Mouse (Mus musculus) hindbrain, embryonic 10.5 days (tissue): ENCODE results near the gene Chd9. TPM values are rescaled to one million over a fixed set of nuclear protein-coding genes. Genes with fewer than 3 reads are reported as not detected.

ENCODE experiments used
- DNase-seq: peaks from one replicate; pipeline ENCODE4 v3.0.0-alpha.2; 2017; ENCODE audit warnings: low spot score
- H3K27ac ChIP-seq: fragments of 300-500 bp; sonication (generic); 2 replicates; pipeline ENCODE4 v1.5.1; 2016; ENCODE audit warnings: mild to moderate bottlenecking, moderate library complexity
- H3K27me3 ChIP-seq: fragments of 300-500 bp; sonication (generic); 2 replicates; pipeline ENCODE4 v1.6.1; 2016; ENCODE audit warnings: mild to moderate bottlenecking; ENCODE audit not compliant: poor library complexity, insufficient read depth, severe bottlenecking
- H3K36me3 ChIP-seq: fragments of 300-500 bp; sonication (generic); 2 replicates; pipeline ENCODE4 v1.6.1; 2016; ENCODE audit warnings: mild to moderate bottlenecking, moderate library complexity
- H3K4me1 ChIP-seq: fragments of 300-500 bp; sonication (generic); replicated peaks from 2 replicates; pipeline ENCODE4 v1.6.1; 2016; ENCODE audit warnings: mild to moderate bottlenecking
- H3K4me3 ChIP-seq: fragments of 300-500 bp; sonication (generic); 2 replicates; pipeline ENCODE4 v1.5.1; 2016; ENCODE audit warnings: mild to moderate bottlenecking, moderate library complexity
- H3K9me3 ChIP-seq: fragments of 300-500 bp; sonication (generic); 2 replicates; pipeline ENCODE4 v1.6.1; 2016; ENCODE audit warnings: mild to moderate bottlenecking, moderate library complexity
- WGBS: fragments of 180-500 bp; shearing (Covaris S2); methylation state at CpG from one replicate; pipeline ENCODE4 v1.1.7; 2016; 5-methylcytosine and 5-hydroxymethylcytosine counted together
- polyA plus RNA-seq: library from polyadenylated mRNA; unstranded; fragments of >200 nt; fragmentation: Nextera tagmentation; extraction: Ambion mirVana; gene quantifications from 2 replicates; pipeline ENCODE4 v1.2.1, GENCODE M21; 2016

Gene Chd9
- 38.0 and 40.2 TPM in 2 replicates for polyA plus RNA-seq

DNA sequence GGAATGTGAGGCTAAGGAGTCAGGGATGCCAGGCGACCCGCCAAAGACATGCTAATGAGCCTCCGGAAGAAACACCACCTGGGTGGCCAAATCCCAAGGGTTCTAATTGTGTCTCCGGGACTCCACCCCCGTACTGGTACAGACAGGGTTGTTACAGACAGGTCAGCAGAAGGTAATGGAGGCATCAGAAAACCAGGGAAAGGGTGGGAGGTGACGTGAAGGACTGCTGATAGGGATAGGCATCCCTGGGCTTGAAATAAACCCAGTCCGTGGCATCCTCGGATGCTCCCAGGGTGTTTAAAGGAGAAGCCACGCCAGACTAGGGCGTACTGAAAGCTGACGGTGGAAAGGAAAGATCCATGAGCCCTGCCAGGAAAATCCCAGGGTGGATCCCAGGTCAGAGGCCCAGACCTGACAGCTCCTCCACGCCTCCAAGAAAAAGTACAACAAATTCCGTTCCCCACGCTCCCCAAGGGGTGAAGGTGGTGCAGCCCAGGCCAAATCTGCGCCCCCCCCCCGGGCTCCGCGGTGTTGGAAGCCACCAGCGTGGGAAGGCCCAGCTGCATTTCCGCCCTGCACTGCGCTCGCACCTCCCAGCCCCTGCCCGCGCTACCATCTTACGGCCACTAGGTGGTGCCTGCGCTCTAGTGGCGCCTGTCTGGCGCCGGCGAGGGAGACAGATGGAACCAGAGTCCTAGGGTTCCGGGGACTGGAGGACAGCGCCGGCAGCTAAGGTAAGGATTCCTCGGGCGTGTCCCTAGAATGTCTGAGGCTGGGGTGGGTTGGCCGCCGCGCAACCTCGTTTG, at the start of gene Chd9:
Gene Chd9 (plus strand): TSS at position 172 of the 806 bp plus-strand sequence.
- Histone ChIP-seq H3K9me3 (no peaks in the 10 kb centered on the region), H3K4me1 (peaks cover 36% of the 10 kb centered on the region), H3K27me3 (no peaks in the 10 kb centered on the region), H3K36me3 (no peaks in the 10 kb centered on the region), H3K4me3 (peak within 1 kb of the TSS; percentile 56), H3K27ac (peak within 1 kb of the TSS; percentile 89)
- DNase-seq: peak; percentile 94
- WGBS: under 1% methylated on average over 39 of the region's 39 CpGs

DNA sequence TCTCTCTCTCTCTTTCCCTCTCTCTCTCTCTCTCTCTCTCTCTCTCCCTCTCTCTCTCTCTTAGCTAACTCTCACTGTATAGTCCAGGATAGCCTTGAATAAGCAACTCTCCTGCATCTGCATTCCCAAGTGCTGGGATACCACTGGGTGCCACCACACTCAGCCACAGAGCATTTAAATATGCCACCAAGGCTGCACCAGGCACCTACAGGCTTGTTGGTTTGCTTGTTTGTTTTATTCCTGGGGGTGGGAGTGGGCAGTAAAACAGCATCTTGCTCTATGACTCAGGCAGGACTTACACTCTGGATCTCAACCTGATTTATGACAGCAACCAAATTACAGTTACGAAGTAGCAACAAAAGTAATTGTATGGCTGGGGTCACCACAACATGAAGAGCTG, 36.5 kb upstream of the Chd9 start:
- no peak for DNase-seq
- peaks cover 18% of the 10 kb centered on the region for H3K4me1 ChIP-seq
- no peak overlapping the region for H3K27ac ChIP-seq
- H3K9me3 ChIP-seq: no peaks in the 10 kb centered on the region
- 96% methylated on average over 1 of the region's 1 CpGs for WGBS
- no peaks in the 10 kb centered on the region for H3K36me3 ChIP-seq
- no peak overlapping the region for H3K4me3 ChIP-seq
- H3K27me3 ChIP-seq: no peaks in the 10 kb centered on the region

DNA sequence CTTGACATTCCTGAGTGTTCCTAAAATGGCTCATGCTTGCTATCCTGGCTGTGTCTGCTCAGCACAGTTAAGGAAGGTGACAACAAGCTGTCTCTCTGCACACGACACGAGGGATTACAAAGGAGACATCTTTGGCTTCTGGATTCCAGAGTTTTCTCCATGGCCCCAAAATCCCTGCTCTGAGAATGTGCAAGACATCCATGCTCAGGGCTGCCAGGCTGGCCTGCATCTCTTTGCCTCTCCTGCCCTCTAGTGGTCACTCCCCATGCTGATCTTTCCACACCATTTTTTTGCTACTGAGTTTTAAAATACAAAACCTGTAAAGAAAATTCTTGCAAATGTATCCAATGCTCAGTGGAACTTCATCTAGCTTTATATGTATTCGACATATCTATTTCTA, 34.4 kb upstream of the Chd9 start:
- H3K27ac ChIP-seq: peak overlapping the region; percentile 73; the same call in 1 of the 2 replicates
- peak; percentile 71 for DNase-seq

DNA sequence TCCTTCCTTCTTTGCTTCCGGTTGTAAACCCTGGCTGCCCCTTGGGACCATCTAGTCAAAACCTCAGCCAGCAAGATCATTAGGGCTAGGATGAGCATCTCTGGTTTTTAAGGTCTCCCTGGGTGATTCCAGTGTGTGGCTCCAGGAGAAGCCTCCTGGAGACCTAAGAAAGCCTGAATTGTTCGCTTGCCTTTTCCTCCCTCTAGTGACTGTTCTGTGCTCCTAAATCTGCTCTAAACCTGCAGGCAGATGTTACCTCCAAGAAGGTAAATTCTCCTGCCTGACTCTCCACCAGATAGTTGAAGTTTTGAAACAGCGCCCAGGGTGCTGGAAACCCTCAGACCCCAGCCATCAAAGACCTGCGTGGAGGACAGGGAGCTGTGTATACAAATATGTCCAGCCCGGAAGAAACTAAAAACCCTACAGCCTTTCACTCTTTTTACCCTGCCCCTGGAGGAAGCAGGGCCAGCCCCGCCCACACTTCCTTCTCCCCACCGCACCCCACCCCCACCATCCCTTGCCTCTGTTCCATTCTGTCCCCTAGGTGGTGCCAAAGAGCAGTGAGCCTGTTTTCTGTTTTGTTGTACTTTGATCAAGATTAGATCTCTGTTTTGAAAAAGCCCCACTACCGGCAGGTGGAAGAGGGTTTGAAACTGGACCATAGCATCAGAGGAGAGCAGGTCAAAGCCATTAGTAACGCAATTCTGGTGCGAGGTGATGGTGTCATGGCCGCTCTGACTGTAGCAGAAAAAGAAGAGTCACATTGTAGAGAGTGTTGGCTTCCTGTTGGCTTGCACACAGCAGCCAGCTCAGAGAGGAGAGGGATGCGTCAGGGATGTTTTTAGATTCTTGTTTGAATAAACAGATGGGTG, 32.9 kb upstream of the Chd9 start:
- H3K4me1 ChIP-seq: peaks cover 18% of the 10 kb centered on the region
- peak overlapping the region; percentile 73 for H3K27ac ChIP-seq
- DNase-seq: peak; percentile 72
- 9% methylated on average over 12 of the region's 12 CpGs for WGBS
- no peaks in the 10 kb centered on the region for H3K36me3 ChIP-seq
- peak overlapping the region; percentile 20; the same call in 1 of the 2 replicates for H3K4me3 ChIP-seq
- H3K27me3 ChIP-seq: no peaks in the 10 kb centered on the region
- no peaks in the 10 kb centered on the region for H3K9me3 ChIP-seq

More for the DNA sequence above, 34.4 kb upstream of the Chd9 start:
- Histone ChIP-seq H3K27me3 (no peaks in the 10 kb centered on the region), H3K9me3 (no peaks in the 10 kb centered on the region), H3K4me3 (no peak overlapping the region), H3K4me1 (peaks cover 18% of the 10 kb centered on the region), H3K36me3 (no peaks in the 10 kb centered on the region)
- 5% methylated on average over 3 of the region's 3 CpGs for WGBS

DNA sequence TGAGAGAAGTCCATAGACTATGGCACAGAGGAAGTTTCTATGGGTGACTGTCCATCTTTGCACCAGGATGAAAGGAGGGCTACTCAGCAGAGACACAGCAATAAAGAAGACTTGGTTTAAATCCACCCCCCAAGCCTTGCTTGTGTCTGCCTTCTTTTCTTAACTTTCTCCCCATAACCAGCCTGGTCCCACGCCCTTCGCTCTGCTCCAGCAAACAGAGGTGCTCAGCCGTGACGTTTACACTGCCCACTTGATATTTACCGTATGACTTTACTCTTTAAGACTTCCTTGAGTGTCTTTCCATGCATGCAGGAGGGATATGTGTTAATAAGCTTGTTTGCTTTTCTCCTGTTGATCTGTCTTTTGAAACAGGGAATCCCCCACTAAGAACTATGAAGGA, 28.7 kb upstream of the Chd9 start:
- H3K36me3 ChIP-seq: no peaks in the 10 kb centered on the region
- no peaks in the 10 kb centered on the region for H3K27me3 ChIP-seq
- no peak for DNase-seq
- H3K9me3 ChIP-seq: peaks cover 10% of the 10 kb centered on the region
- 61% methylated on average over 5 of the region's 5 CpGs for WGBS
- H3K27ac ChIP-seq: no peak overlapping the region
- peaks cover 14% of the 10 kb centered on the region for H3K4me1 ChIP-seq
- no peak overlapping the region for H3K4me3 ChIP-seq

DNA sequence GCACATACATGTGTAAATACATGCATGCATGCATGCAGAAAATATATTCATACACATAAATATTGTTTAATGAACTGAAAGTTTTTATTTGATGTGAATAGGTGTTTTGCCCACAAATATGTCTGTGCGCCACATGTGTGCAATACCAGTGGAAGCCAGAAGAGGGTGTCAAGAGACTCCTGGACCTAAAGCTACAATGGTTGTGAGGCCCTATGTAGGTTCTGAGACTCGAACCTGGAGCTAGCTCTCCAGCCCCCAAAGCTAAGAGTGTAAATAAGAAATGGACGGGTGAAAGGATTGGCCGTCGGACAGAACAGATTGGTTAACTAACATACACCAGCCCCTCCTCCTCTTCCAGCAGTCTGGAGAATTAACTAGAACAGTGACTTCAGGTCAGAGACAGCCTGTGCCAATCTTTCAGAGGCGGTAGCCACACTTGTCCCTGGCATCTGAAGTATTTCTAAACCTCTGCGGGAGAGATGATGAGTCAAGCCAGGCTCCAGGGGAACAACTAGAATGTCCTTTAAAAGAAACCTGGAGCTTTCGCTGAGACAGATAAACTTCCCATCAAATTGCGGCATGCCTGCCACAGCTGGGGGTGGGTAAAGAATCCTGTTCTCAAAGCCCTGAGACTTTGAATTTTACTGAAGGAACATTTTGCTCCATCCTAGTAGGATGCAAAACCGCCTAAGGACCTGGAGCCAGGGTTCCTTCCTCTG, 14.4 kb upstream of the Chd9 start:
- Histone ChIP-seq H3K4me1 (peaks cover 15% of the 10 kb centered on the region; the same call in 1 of the 2 replicates), H3K4me3 (no peak overlapping the region), H3K9me3 (0 out of 2 replicates have a peak, but pooled peaks cover 4% of the 10 kb centered on the region), H3K27ac (no peak overlapping the region), H3K36me3 (no peaks in the 10 kb centered on the region), H3K27me3 (no peaks in the 10 kb centered on the region)
- WGBS: 84% methylated on average over 10 of the region's 10 CpGs
- no peak for DNase-seq

DNA sequence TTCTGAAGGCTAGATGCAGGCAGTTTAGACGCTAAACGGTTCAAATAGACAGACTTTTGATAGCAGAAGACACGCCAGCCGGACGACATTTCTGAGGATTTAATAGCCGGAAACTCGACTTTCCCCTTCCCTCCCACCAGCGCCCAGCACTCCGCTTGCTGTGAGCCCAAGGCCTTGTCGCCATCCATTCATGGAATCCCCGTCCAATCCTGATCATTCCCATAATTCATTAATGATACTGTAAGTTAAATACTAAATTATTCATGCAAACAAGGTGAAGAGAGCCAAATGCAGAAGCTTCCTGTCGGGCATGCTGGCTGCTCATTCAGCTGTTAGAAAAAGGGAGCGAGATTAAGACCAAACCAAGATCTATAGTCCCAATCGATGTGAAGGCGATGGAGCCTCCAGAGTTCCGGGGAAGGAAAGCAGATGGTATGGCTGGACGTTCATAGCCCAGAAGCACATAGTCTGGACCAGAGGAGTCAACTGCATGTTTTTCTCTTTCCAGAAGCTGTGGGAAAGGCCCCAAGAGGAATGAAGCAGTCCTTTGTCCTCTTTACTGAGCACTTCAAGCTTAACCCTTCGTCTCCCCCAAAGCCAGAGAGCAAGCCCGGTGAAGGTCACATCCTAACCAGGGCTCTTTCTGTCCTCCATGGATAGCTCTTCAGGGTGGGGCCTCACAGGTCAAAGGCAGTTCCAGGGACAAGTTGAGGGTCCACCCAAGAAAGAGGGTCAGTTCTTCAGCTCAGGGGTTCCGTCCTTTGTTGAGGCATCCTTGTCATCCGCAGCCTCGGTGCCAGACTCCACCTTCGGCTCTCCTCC, 11.9 kb upstream of the Chd9 start:
- WGBS: 82% methylated on average over 23 of the region's 23 CpGs

DNA sequence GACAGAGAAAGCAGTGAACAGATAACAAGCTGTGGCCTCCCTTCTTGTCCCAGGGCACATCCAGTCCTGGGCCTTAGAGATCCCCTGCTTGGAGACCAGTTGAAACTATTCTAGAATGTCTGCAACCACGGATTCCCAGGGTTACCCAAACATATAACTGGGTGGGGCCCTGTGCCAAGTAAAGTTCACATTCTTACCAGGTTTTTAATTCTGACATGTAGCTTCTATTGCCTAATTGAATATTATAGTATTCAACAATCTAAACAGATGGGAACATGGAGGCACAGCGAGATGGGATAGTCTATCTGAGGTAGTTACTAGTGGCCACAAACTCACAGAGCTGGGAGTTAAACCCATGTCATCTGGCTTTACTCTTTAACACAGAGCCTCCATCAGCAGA, 10.9 kb upstream of the Chd9 start, which contains the start of gene Gm19935:
Gene Gm19935 (minus strand): TSS at position 101 of the 400 bp plus-strand sequence.
- 82% methylated on average over 2 of the region's 2 CpGs for WGBS
- Histone ChIP-seq H3K4me1 (peaks cover 15% of the 10 kb centered on the region; the same call in 1 of the 2 replicates), H3K36me3 (no peaks in the 10 kb centered on the region), H3K27ac (peak within 1 kb of the TSS; percentile 67), H3K4me3 (no peak within 1 kb of the TSS), H3K9me3 (0 out of 2 replicates have a peak, but pooled peaks cover 4% of the 10 kb centered on the region), H3K27me3 (no peaks in the 10 kb centered on the region)
- no peak for DNase-seq

More for the DNA sequence above, 11.9 kb upstream of the Chd9 start:
- Histone ChIP-seq H3K36me3 (no peaks in the 10 kb centered on the region), H3K27ac (peak overlapping the region; percentile 67), H3K27me3 (no peaks in the 10 kb centered on the region), H3K4me1 (peaks cover 15% of the 10 kb centered on the region; the same call in 1 of the 2 replicates), H3K4me3 (no peak overlapping the region), H3K9me3 (0 out of 2 replicates have a peak, but pooled peaks cover 4% of the 10 kb centered on the region)
- no peak for DNase-seq

DNA sequence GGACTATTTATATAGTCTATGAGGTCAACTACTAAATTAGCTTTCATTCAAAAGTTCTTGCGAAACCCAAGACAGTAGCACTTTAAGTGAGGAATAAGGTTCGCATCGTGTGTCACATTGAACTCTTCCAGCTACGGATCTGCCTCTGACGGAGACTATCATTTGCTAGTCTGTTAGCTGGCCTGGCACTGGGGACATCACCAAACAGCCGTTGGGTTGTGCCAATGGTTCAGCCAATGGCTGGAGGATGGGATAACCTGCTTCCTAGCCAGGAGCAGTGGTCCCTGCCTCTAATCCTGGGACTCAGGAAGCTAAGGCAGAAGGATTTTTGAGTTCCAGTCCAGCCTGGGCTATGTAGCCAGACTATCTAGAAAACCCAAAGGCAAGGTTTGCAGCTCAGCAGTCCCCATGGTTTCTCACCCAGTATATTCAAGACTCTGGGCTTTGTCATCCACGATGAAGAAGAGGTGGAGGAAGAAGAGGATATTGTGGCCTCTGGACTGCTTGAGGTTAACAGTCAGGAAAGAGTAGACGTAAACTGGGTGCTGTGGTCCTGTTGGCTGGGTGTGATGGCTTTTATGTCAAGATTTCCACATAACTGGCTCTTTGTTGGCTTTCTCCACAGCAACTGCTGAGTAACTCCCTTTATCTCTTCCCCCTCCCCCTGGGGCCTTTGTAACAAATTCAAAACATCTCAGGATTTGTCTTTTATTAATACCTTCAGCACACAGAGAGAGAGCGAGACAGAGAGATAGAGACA, 8.4 kb upstream of the Chd9 start:
- no peak overlapping the region for H3K4me3 ChIP-seq
- no peak overlapping the region for H3K27ac ChIP-seq
- H3K4me1 ChIP-seq: peaks cover 12% of the 10 kb centered on the region; the same call in 1 of the 2 replicates
- no peaks in the 10 kb centered on the region for H3K36me3 ChIP-seq
- H3K27me3 ChIP-seq: no peaks in the 10 kb centered on the region
- H3K9me3 ChIP-seq: no peaks in the 10 kb centered on the region
- WGBS: 87% methylated on average over 9 of the region's 9 CpGs
- DNase-seq: no peak

DNA sequence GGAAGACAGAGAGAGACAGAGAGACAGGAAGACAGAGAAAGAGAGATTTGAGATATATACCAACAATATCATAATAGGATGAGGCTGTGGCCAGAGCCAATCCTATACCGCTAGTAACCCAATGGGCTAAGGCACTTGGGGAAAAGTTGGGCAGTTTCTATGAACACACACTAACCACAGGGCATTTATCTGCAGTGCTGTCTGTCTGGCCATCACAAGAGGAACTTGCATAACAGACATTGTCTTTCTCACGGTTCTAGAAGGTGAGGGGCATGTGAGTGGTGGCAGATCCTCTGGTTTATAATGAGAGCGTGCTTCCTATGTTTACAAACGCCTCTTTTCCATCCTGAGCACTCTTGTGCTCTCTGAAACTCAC, 7.8 kb upstream of the Chd9 start:
- no peaks in the 10 kb centered on the region for H3K9me3 ChIP-seq
- H3K36me3 ChIP-seq: no peaks in the 10 kb centered on the region
- 86% methylated on average over 4 of the region's 4 CpGs for WGBS
- H3K27ac ChIP-seq: no peak overlapping the region
- peaks cover 12% of the 10 kb centered on the region; the same call in 1 of the 2 replicates for H3K4me1 ChIP-seq
- no peak for DNase-seq
- no peaks in the 10 kb centered on the region for H3K27me3 ChIP-seq
- H3K4me3 ChIP-seq: no peak overlapping the region

DNA sequence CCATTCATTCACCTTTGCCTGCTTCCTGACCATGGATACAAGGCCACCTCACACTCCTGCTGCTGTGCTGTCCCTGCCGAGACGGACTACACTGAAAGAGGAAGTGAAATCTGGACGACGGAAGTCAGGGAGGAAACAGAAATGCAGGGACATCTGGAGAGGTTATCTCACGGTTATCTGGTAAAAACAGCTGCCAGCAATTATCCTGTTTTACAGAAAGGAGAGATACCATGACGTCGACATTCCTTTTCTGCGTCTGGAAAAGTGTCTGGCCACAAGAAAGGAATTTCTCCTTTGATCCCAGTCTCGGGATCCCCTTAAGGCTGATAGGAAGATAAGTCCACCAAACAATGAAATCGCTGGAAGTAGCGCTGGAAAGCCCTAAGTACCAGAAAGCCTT, 5.7 kb upstream of the Chd9 start:
- H3K4me1 ChIP-seq: no peaks in the 10 kb centered on the region; the same call in 1 of the 2 replicates
- no peaks in the 10 kb centered on the region for H3K27me3 ChIP-seq
- no peak overlapping the region for H3K4me3 ChIP-seq
- WGBS: 61% methylated on average over 11 of the region's 11 CpGs
- no peaks in the 10 kb centered on the region for H3K9me3 ChIP-seq
- no peaks in the 10 kb centered on the region for H3K36me3 ChIP-seq
- DNase-seq: no peak
- H3K27ac ChIP-seq: peak overlapping the region; percentile 18; the same call in 1 of the 2 replicates
